Mouse (Mus musculus) intestine, embryonic 16.5 days (tissue): ENCODE measurements around the gene Mrgprb5. TPM values are rescaled to one million over a fixed set of nuclear protein-coding genes. Genes with fewer than 3 reads are reported as not detected.
"Not testable (repeated sequence)": the region's sequence is repeated elsewhere in the genome, so short reads cannot be mapped to it uniquely, and the experiment has no call there.

ENCODE experiments used
- ATAC-seq: fragments of 200-750 bp; cut with Nextera tagmentation; 2 replicates; pipeline ENCODE4 v1.8.0; 2017; ENCODE audit warnings: moderate TSS enrichment, moderate library complexity
- H3K27ac ChIP-seq: fragments of 300-500 bp; sonication (generic); 2 replicates; pipeline ENCODE4 v1.5.1; 2014; ENCODE audit warnings: mild to moderate bottlenecking, low read length
- H3K27me3 ChIP-seq: fragments of 300-500 bp; sonication (generic); replicated peaks from 2 replicates; pipeline ENCODE4 v1.6.1; 2014; ENCODE audit warnings: low read length, control low read depth, mixed read lengths; ENCODE audit not compliant: control insufficient read depth, insufficient read depth
- H3K36me3 ChIP-seq: fragments of 300-500 bp; sonication (generic); 2 replicates; pipeline ENCODE4 v1.6.1; 2014; ENCODE audit warnings: low read length, control low read depth; ENCODE audit not compliant: control insufficient read depth, insufficient read depth
- H3K4me1 ChIP-seq: fragments of 300-500 bp; sonication (generic); 2 replicates; pipeline ENCODE4 v1.6.1; 2014; ENCODE audit warnings: low read length, control low read depth, mixed read lengths; ENCODE audit not compliant: control insufficient read depth, insufficient read depth
- H3K4me2 ChIP-seq: fragments of 300-500 bp; sonication (generic); 2 replicates; pipeline ENCODE4 v1.6.1; 2014; ENCODE audit warnings: low read depth, low read length, control low read depth
- H3K4me3 ChIP-seq: fragments of 300-500 bp; sonication (generic); 2 replicates; pipeline ENCODE4 v1.5.1; 2014; ENCODE audit warnings: mild to moderate bottlenecking, low read length
- H3K9ac ChIP-seq: fragments of 300-500 bp; sonication (generic); 2 replicates; pipeline ENCODE4 v1.6.1; 2014; ENCODE audit warnings: low read depth, low read length
- H3K9me3 ChIP-seq: fragments of 300-500 bp; sonication (generic); 2 replicates; pipeline ENCODE4 v1.6.1; 2016; ENCODE audit warnings: low read length, control low read depth; ENCODE audit not compliant: control insufficient read depth
- WGBS: fragments of 180-500 bp; shearing (Covaris S2); extraction: QIAGEN DNeasy Blood & Tissue Kit; methylation state at CpG from one replicate; pipeline ENCODE4 v1.1.7; 2014; 5-methylcytosine and 5-hydroxymethylcytosine counted together
- polyA plus RNA-seq: library from polyadenylated mRNA; unstranded; fragments of >200 nt; fragmentation: Nextera tagmentation; extraction: Ambion mirVana; gene quantifications from 2 replicates; pipeline ENCODE4 v1.2.1, GENCODE M21; 2015

The Mrgprb5 gene
- not detected in 2 replicates for polyA plus RNA-seq

DNA sequence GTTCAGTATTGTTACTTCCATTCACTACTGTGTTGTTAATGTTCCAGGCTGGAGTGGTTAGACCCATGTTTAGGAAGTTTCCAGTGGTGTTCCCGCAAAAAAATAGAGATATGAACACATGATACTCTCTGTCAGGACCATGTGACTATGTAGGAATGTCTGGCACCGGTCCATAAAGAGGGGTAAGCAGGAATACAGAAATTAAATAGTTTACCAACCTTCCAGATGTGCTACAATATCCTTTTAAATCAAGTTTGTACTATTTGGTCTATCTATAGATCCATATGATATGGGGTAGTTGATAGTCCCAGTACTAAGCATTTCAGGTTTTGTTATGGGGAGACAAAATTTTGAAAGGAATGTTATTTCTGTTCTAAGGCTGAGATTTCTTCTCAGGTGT lies at the start of gene Mrgprb5:
TSS of gene Mrgprb5 (minus strand) at position 101 of the 400 bp plus-strand sequence.
- no peak within 1 kb of the TSS for H3K27ac ChIP-seq
- H3K9me3 ChIP-seq: no peaks in the 10 kb centered on the region
- no peak within 1 kb of the TSS for H3K4me2 ChIP-seq
- no peak for ATAC-seq
- H3K4me1 ChIP-seq: no peaks in the 10 kb centered on the region
- no peak within 1 kb of the TSS for H3K9ac ChIP-seq
- 77% methylated on average over 2 of the region's 2 CpGs for WGBS
- H3K4me3 ChIP-seq: no peak within 1 kb of the TSS
- no peaks in the 10 kb centered on the region for H3K36me3 ChIP-seq
- H3K27me3 ChIP-seq: no peaks in the 10 kb centered on the region

- no peak within 1 kb of the TSS for H3K4me2 ChIP-seq
- no peaks in the 10 kb centered on the region for H3K36me3 ChIP-seq
- no peak within 1 kb of the TSS for H3K4me3 ChIP-seq
- no peaks in the 10 kb centered on the region for H3K4me1 ChIP-seq
- WGBS: 85% methylated on average over 3 of the region's 3 CpGs
- no peak for ATAC-seq
- no peak within 1 kb of the TSS for H3K9ac ChIP-seq
- no peak within 1 kb of the TSS for H3K27ac ChIP-seq
- H3K9me3 ChIP-seq: no peaks in the 10 kb centered on the region
- H3K27me3 ChIP-seq: no peaks in the 10 kb centered on the region
Measured at GRCm38 (mm10) chr7:48199188-48199587, 30.4 kb upstream of the Mrgprb5 start, which contains the start of gene Mrgprb4. Gene Mrgprb4, minus strand, starts transcription at chr7:48199288.

GRCm38 (mm10) chr7:48167471-48167870 lies 1.3 kb downstream of the Mrgprb5 start:
- no peaks in the 10 kb centered on the region for H3K4me1 ChIP-seq
- no peak for ATAC-seq
- 76% methylated on average over 2 of the region's 2 CpGs for WGBS
- H3K9me3 ChIP-seq: no peaks in the 10 kb centered on the region
- H3K4me3 ChIP-seq: no peak overlapping the region
- H3K9ac ChIP-seq: no peak overlapping the region
- H3K27me3 ChIP-seq: no peaks in the 10 kb centered on the region
- no peak overlapping the region for H3K4me2 ChIP-seq
- no peaks in the 10 kb centered on the region for H3K36me3 ChIP-seq
- no peak overlapping the region for H3K27ac ChIP-seq

DNA sequence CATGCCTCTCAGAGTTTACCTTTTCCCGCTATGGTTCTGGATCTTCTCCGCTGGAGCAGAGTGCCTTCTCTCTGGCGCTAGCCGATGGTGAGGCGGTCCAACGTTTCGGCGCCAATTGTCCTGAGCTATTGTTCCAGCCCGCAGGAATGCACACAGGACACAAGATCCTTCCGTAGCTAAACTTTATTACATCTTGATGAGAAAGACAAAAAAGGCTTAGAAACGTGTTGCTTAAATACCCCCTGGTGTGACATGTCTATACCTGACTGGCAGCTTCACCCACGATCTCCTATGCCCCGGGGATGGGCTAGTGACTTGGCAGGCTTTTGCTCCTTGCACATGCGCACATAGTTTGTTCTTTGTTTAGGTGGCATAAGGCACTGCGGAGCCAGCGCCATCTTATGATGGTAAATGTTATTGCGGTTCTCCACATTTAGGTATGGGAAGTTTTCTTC lies 30.5 kb downstream of the Mrgprb5 start:
- 1% methylated on average over 17 of the region's 17 CpGs for WGBS
- Histone ChIP-seq H3K27ac (peak overlapping the region; percentile 86), H3K4me1 (no peaks in the 10 kb centered on the region)

GRCm38 (mm10) chr7:48137216-48138077 lies 31.4 kb downstream of the Mrgprb5 start:
- Histone ChIP-seq H3K27me3 (no peaks in the 10 kb centered on the region), H3K4me2 (peak overlapping the region; percentile 90), H3K9ac (peak overlapping the region; percentile 76), H3K4me3 (peak overlapping the region; percentile 70), H3K36me3 (no peaks in the 10 kb centered on the region), H3K9me3 (no peaks in the 10 kb centered on the region), H3K27ac (peak overlapping the region; percentile 86), H3K4me1 (no peaks in the 10 kb centered on the region)
- peak; percentile 91 for ATAC-seq
- WGBS: 2% methylated on average over 47 of the region's 52 CpGs

More for the DNA sequence above, 30.5 kb downstream of the Mrgprb5 start:
- peak; percentile 69 for ATAC-seq
- Histone ChIP-seq H3K9me3 (no peaks in the 10 kb centered on the region), H3K4me3 (peak overlapping the region; percentile 70), H3K27me3 (no peaks in the 10 kb centered on the region), H3K4me2 (peak overlapping the region; percentile 90), H3K36me3 (no peaks in the 10 kb centered on the region), H3K9ac (peak overlapping the region; percentile 76)

DNA sequence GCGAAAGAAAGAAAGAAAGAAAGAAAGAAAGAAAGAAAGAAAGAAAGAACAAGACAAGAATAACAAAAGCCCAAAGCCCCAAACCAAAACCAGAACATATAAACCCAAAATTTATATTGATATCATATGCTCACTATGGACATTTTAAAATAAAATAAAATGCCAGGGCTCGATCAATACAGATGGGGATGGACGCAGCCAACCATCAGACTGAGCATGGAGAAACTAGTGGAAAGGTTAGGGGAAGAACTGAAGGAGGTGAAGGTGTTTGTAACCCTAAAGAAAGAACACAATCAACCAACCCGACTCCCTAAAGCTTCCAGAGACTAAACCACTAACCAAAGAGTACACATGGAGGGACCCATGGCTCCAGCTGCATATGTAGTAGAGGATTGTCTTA lies 36.1 kb downstream of the Mrgprb5 start:
- Histone ChIP-seq H3K9me3 (no peaks in the 10 kb centered on the region), H3K4me2 (no peak overlapping the region), H3K36me3 (no peaks in the 10 kb centered on the region), H3K4me1 (no peaks in the 10 kb centered on the region), H3K27ac (no peak overlapping the region), H3K4me3 (no peak overlapping the region), H3K9ac (no peak overlapping the region), H3K27me3 (no peaks in the 10 kb centered on the region)
- 66% methylated on average over 4 of the region's 4 CpGs for WGBS
- ATAC-seq: no peak

- H3K4me2 ChIP-seq, H3K27ac ChIP-seq, H3K4me3 ChIP-seq, H3K9me3 ChIP-seq, H3K4me1 ChIP-seq, H3K9ac ChIP-seq, H3K36me3 ChIP-seq, H3K27me3 ChIP-seq: not testable (repeated sequence)
- WGBS: under 1% methylated on average over 4 of the region's 7 CpGs
- peak; percentile 82 for ATAC-seq
Measured at GRCm38 (mm10) chr7:48132247-48132646, 36.6 kb downstream of the Mrgprb5 start.

GRCm38 (mm10) chr7:48131820-48132219 lies 37.0 kb downstream of the Mrgprb5 start:
- not testable (repeated sequence) for H3K9me3 ChIP-seq, H3K4me1 ChIP-seq, ATAC-seq, H3K27me3 ChIP-seq, H3K36me3 ChIP-seq
- Histone ChIP-seq H3K4me3 (peak overlapping the region; percentile 46), H3K9ac (peak overlapping the region; percentile 61), H3K27ac (peak overlapping the region; percentile 77), H3K4me2 (peak overlapping the region; percentile 46)
- under 1% methylated on average over 11 of the region's 14 CpGs for WGBS

- ATAC-seq: no peak
- Histone ChIP-seq H3K27me3 (no peaks in the 10 kb centered on the region), H3K36me3 (no peaks in the 10 kb centered on the region), H3K4me3 (no peak overlapping the region), H3K9ac (no peak overlapping the region), H3K9me3 (no peaks in the 10 kb centered on the region), H3K4me2 (no peak overlapping the region), H3K27ac (no peak overlapping the region), H3K4me1 (no peaks in the 10 kb centered on the region)
- 85% methylated on average over 5 of the region's 5 CpGs for WGBS
Measured at GRCm38 (mm10) chr7:48123806-48124205, 45.0 kb downstream of the Mrgprb5 start.
